Mouse (Mus musculus) liver, embryonic 14.5 days (tissue): Measurements from ENCODE around the gene Pbx1. TPM values are rescaled to one million over a fixed set of nuclear protein-coding genes. Genes with fewer than 3 reads are reported as not detected.

ENCODE experiments used
- ATAC-seq: fragments of 200-750 bp; cut with Nextera tagmentation; 2 replicates; pipeline ENCODE4 v1.8.0; 2017; ENCODE audit warnings: moderate number of reproducible peaks, mild to moderate bottlenecking, moderate library complexity; ENCODE audit not compliant: insufficient read depth
- DNase-seq, 3 experiments: peaks; one replicate each; pipeline ENCODE4 v3.0.0-alpha.2; 2012 to 2013; ENCODE audit warnings: low read depth in 3 of 3, low spot score in 3 of 3
- H3K27ac ChIP-seq: fragments of 300-500 bp; sonication (generic); 2 replicates; pipeline ENCODE4 v1.5.1; 2014; ENCODE audit warnings: moderate library complexity, mild to moderate bottlenecking, control low read depth, inconsistent platforms
- H3K27me3 ChIP-seq: fragments of 300-500 bp; sonication (generic); 2 replicates; pipeline ENCODE4 v1.6.1; 2014; ENCODE audit warnings: mild to moderate bottlenecking, low read length, moderate library complexity; ENCODE audit not compliant: control insufficient read depth, insufficient read depth
- H3K36me3 ChIP-seq: fragments of 300-500 bp; sonication (generic); replicated peaks from 2 replicates; pipeline ENCODE4 v1.6.1; 2014; ENCODE audit warnings: low read depth; ENCODE audit not compliant: control insufficient read depth, insufficient read depth
- H3K4me1 ChIP-seq, 2 experiments: fragments of 200-500 bp in 1 of 2; fragments of 300-500 bp in 1 of 2; sonication (generic) in 1 of 2; replicated peaks; 2 replicates each; pipeline ENCODE4 v1.6.1; 2012 to 2014; ENCODE audit warnings: antibody characterized with exemption in 1 of 2, inconsistent platforms in 1 of 2, low read length in 1 of 2; ENCODE audit not compliant: control insufficient read depth in 2 of 2, insufficient read depth in 2 of 2
- H3K4me2 ChIP-seq: fragments of 300-500 bp; sonication (generic); 2 replicates; pipeline ENCODE4 v1.6.1; 2014; ENCODE audit warnings: low read depth, mild to moderate bottlenecking, control low read depth, moderate library complexity
- H3K4me3 ChIP-seq, 2 experiments: fragments of 200-500 bp in 1 of 2; fragments of 300-500 bp in 1 of 2; sonication (generic) in 1 of 2; 2 replicates each; pipeline ENCODE4 v1.5.1; 2012 to 2014; ENCODE audit warnings: low read depth in 2 of 2, low read length in 2 of 2, mild to moderate bottlenecking in 2 of 2, control low read depth in 1 of 2, inconsistent platforms in 1 of 2, moderate library complexity in 1 of 2; ENCODE audit not compliant: insufficient read depth in 1 of 2
- H3K9ac ChIP-seq: fragments of 300-500 bp; sonication (generic); replicated peaks from 2 replicates; pipeline ENCODE4 v1.6.1; 2014; ENCODE audit warnings: mild to moderate bottlenecking, control low read depth, moderate library complexity
- H3K9me3 ChIP-seq: fragments of 300-500 bp; sonication (generic); 2 replicates; pipeline ENCODE4 v1.6.1; 2016; ENCODE audit warnings: low read length, mixed read lengths; ENCODE audit not compliant: control insufficient read depth
- CTCF ChIP-seq: IDR thresholded peaks from 2 replicates; pipeline ENCODE4 v1.5.1; 2016; ENCODE audit warnings: antibody characterized with exemption, low read depth, control low read depth
- EP300 ChIP-seq: IDR thresholded peaks from 2 replicates; pipeline ENCODE4 v1.6.1; 2016; ENCODE audit warnings: antibody characterized with exemption, low read depth
- WGBS: fragments of 180-500 bp; shearing (Covaris S2); extraction: QIAGEN DNeasy Blood & Tissue Kit; methylation state at CpG from one replicate; pipeline ENCODE4 v1.1.7; 2014; ENCODE audit not compliant: insufficient replicate concordance; 5-methylcytosine and 5-hydroxymethylcytosine counted together
- polyA plus RNA-seq, 2 experiments: library from polyadenylated mRNA; depleted of rRNA in 1 of 2; stranded (reverse) in 1 of 2; unstranded in 1 of 2; fragments of >200 nt; fragmentation: Nextera tagmentation in 1 of 2; extraction: Ambion mirVana in 1 of 2; gene quantifications; 2 replicates each; pipeline versions ENCODE4 v1.2.1 to v1.2.3; 2012 to 2014

Pbx1 gene
- polyA plus RNA-seq, 2 experiments = 1.7 to 2.7 TPM

DNA sequence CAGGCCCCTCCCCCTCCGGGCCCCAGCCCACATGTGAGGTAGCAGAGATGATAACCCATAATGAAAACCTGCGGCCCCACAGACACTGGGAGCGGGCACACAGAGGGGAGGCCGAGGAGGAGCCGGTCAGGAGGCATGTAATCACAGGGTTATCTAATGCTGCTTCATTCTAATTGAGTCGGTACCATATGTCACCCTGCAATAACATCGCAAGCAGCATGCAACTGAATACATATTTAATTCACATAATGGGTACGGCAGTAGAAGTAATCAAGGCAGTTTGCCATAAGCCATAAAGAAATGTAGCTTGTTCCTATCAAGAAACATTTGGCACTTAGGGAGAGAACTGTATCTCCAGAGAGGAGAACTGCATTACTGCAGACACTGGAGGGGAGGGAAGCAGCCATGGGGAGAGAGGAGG, 123.0 kb downstream of the Pbx1 start:
- Histone ChIP-seq H3K4me1 (peaks cover 62 to 68% of the 10 kb centered on the region in 2 experiments), H3K27ac (no peak overlapping the region; the same call in 1 of the 2 replicates), H3K4me2 (peak overlapping the region; percentile 25), H3K36me3 (no peaks in the 10 kb centered on the region), H3K4me3 (no peak overlapping the region), H3K9me3 (no peaks in the 10 kb centered on the region), H3K9ac (no peak overlapping the region), H3K27me3 (no peaks in the 10 kb centered on the region)
- TF ChIP-seq EP300 (no peak), CTCF (no peak)
- ATAC-seq (no peak), DNase-seq (no peak)
- 23% methylated on average over 8 of the region's 8 CpGs for WGBS

DNA sequence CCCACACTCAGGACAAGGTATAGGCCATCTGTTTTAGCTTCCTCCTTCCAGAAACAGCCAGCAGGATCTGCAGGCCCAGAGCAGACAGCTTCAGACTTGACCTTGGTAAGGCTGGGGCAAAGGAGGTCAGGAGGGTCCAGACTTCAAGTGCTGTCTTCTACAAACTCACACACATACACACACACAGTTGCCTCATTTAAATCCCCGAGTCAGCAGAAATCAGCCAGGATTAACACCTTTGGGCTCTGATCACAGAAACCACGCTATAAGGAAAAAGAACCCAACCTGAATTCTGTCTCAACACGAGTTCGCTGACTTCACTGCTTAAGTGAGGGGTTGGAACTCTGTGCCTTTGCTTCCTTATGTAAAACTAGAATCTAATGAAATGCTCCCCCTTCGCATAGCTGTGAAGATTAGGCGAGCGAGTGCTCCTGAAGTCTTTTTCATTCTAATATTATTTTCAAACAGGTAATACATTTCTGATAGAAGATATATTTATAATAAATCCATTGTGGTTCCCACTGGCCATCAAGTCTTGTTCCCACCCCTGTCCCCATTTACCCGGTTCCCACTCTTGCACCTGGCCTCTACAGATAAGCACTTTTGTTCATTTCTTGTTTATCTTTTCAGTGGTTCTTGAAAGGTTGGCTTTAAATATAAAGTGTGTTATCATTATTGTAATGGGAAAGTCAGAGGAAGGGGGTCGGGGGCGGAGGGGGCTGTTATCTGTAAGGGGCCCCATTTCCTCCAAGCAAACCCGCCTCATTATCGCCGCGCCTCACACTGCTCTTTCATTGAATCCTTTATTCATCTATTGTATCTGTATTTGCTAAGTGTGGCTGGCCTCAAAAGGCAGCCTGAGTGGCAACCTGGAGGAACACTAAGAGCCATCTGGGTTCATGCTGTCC, 124.5 kb downstream of the Pbx1 start:
- peak overlapping the region; percentile 28 for H3K9ac ChIP-seq
- peak; percentile 46 to 64 (median 48) for DNase-seq

DNA sequence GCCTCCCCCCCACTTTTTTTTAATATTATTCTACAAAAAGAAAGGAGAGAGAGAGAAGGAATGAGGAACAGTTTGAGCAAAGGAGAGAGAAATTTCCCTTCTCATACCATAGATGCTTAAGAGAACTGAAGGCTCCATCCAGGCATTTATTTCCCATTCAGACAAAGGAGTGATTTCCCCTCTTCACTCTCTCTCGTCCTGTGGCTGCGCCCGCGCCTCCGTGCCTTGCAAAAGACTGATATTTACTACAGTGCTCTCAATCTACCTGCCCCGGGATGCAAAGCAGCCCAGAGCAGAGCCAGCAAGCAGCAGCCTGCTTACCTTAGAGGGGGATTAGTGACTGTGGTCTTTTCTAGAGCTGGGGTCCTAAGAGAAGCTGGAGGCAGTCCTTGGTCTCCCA, 131.6 kb downstream of the Pbx1 start:
- Histone ChIP-seq H3K4me2 (no peak overlapping the region), H3K4me1 (peaks cover 0 to 3% of the 10 kb centered on the region in 2 experiments; a peak in 1 of 4 replicates), H3K4me3 (no peak overlapping the region), H3K27ac (no peak overlapping the region), H3K9ac (no peak overlapping the region), H3K27me3 (no peaks in the 10 kb centered on the region), H3K9me3 (no peaks in the 10 kb centered on the region), H3K36me3 (no peaks in the 10 kb centered on the region)
- DNase-seq (no peak), ATAC-seq (no peak)
- TF ChIP-seq CTCF (no peak), EP300 (no peak)
- WGBS = 80% methylated on average over 6 of the region's 6 CpGs

More for the DNA sequence above, 124.5 kb downstream of the Pbx1 start:
- ATAC-seq = peak; percentile 63
- Histone ChIP-seq H3K4me2 (peak overlapping the region; percentile 45), H3K4me1 (peaks cover 47 to 57% of the 10 kb centered on the region in 2 experiments), H3K4me3 (no peak overlapping the region), H3K27me3 (no peaks in the 10 kb centered on the region), H3K36me3 (no peaks in the 10 kb centered on the region), H3K27ac (peak overlapping the region; percentile 33; the same call in 1 of the 2 replicates), H3K9me3 (no peaks in the 10 kb centered on the region)
- TF ChIP-seq EP300 (peak; percentile 75), CTCF (no peak)
- WGBS = 15% methylated on average over 14 of the region's 14 CpGs

DNA sequence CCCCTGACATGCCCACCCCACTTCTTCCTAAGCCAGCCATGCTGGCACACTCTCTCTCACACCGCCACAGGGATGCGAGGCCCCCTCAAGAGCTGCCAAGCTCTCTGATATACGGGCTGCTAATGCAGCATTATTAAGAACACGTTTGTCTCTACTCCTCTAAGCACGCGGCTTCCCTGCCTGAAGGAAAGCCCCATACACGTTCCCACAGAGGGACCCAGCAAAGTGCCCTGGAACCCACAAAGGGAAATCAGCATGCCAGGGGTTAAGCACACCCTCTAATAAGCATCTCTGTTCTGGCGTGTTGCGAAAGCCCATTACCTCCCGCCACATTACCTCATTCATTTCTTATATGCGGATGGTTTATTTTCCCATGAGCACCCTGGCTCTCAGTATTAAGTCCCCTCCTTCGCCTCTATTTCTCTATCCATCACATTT, 132.1 kb downstream of the Pbx1 start:
- WGBS = 74% methylated on average over 12 of the region's 12 CpGs
- TF ChIP-seq EP300 (no peak), CTCF (no peak)

DNA sequence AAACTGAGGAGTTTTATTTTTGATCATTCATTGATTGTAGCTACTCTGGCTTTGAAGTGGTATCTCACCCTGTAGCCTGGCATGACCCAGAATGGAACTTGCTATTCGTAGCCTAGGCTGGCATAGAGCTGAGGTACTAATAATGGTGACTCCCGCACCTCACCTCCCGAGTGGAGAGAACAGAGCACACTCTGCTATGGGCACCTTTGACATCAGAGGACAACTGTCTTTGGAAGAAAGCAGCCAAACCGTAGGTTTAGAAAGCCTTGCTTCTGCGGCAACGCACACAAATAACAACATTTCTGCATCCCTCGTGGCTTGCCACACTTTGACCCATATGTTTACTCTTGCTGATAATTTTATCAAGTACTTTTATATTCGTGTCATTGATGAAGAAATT, 132.9 kb downstream of the Pbx1 start:
- WGBS = 71% methylated on average over 8 of the region's 8 CpGs
- ATAC-seq (no peak), DNase-seq (no peak)
- Histone ChIP-seq H3K9me3 (no peaks in the 10 kb centered on the region), H3K4me2 (no peak overlapping the region), H3K27ac (no peak overlapping the region), H3K4me1 (peaks cover 0 to 5% of the 10 kb centered on the region in 2 experiments; a peak in 2 of 4 replicates), H3K4me3 (no peak overlapping the region), H3K9ac (no peak overlapping the region), H3K27me3 (no peaks in the 10 kb centered on the region), H3K36me3 (no peaks in the 10 kb centered on the region)
- TF ChIP-seq EP300 = no peak
- TF ChIP-seq CTCF = no peak

More for the DNA sequence above, 132.1 kb downstream of the Pbx1 start:
- no peaks in the 10 kb centered on the region for H3K36me3 ChIP-seq
- no peak overlapping the region for H3K9ac ChIP-seq
- H3K4me3 ChIP-seq = no peak overlapping the region
- H3K4me1 ChIP-seq = peaks cover 0 to 3% of the 10 kb centered on the region in 2 experiments; a peak in 1 of 4 replicates
- H3K27ac ChIP-seq = no peak overlapping the region
- H3K27me3 ChIP-seq = no peaks in the 10 kb centered on the region
- no peak overlapping the region for H3K4me2 ChIP-seq
- H3K9me3 ChIP-seq = no peaks in the 10 kb centered on the region
- no peak for ATAC-seq
- no peak for DNase-seq
